Mouse (Mus musculus): Measurements from ENCODE around the gene Ckb. TPM values are rescaled to one million over a fixed set of nuclear protein-coding genes. Genes with fewer than 3 reads are reported as not detected.
"Not testable (repeated sequence)": the region's sequence is repeated elsewhere in the genome, so short reads cannot be mapped to it uniquely, and the experiment has no call there.

Gene Ckb
- total RNA-seq (2014; fragmentation: Nextera tagmentation) (0.83 TPM in 1 of 2 replicates, not detected in the other), total RNA-seq (2017) (0.11 TPM in 1 of 2 replicates, not detected in the other), polyA plus RNA-seq (2012) (not detected in 2 replicates)

DNA sequence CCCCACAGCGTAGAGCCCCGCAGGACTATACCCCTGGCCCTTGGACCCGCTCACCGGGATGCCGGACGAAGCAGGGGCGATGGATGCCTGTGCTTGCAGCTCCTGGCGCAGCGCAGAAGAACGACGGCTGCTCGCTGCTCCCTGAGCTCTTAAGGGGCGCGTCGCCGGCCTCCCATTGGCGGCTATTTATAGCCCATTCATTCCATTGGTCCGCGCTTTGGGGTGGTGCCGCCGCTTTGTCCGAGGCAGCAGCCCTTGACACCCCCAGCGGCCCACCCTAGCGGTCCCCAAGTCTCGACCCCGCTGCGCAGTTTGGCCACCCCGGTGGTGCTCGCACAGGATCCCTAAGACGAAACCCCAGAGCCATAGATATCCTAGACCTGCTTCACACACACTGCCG lies at the start of gene Ckb:
Ckb (minus strand) TSS at position 163 of the 400 bp plus-strand sequence.
- H3K27me3 ChIP-seq (ENCODE audit: insufficient read depth, low read length): peaks cover 54% of the 10 kb centered on the region
- ATAC-seq (ENCODE audit: extremely low read depth, insufficient number of reproducible peaks, low FRiP score, poor library complexity, severe bottlenecking): no peak

GRCm38 (mm10) chr12:111720222-111720621 lies 48.1 kb upstream of the Ckb start:
- Histone ChIP-seq H3K4me3 (ENCODE audit: low read depth, low read length) (no peak overlapping the region), H3K9me3 (replicated peaks) (0 out of 2 replicates have a peak, but pooled peaks cover 3% of the 10 kb centered on the region), H3K4me1 (ENCODE audit: insufficient read depth, low read depth, low read length) (peaks cover 13% of the 10 kb centered on the region), H3K36me3 (replicated peaks) (peaks cover 75% of the 10 kb centered on the region), H3K27me3 (ENCODE audit: insufficient read depth, low read length) (no peaks in the 10 kb centered on the region)
- TF ChIP-seq POLR2AphosphoS5 (IDR thresholded peaks at IDR 0.05; ENCODE audit: insufficient replicate concordance, low read depth, low read length) (no peak), GATA1 (IDR thresholded peaks at IDR 0.05; ENCODE audit: borderline replicate concordance, low read length) (no peak), TAL1 (conservative IDR thresholded peaks at IDR 0.05; ENCODE audit: low read depth, low read length) (no peak), CTCF (IDR thresholded peaks at IDR 0.05; ENCODE audit: low read depth, low read length) (no peak), GATA2 (IDR thresholded peaks at IDR 0.05; ENCODE audit: borderline replicate concordance, low read depth, low read length) (no peak)
- ATAC-seq (ENCODE audit: extremely low read depth, insufficient number of reproducible peaks, low FRiP score, poor library complexity, severe bottlenecking): no peak
- no peak for DNase-seq (ENCODE audit: low spot score)

More for the DNA sequence above, at the start of gene Ckb:
- DNase-seq (ENCODE audit: low spot score): no peak
- Histone ChIP-seq H3K9me3 (replicated peaks) (peaks cover 19% of the 10 kb centered on the region), H3K4me1 (ENCODE audit: insufficient read depth, low read depth, low read length) (peaks cover 38% of the 10 kb centered on the region), H3K36me3 (replicated peaks) (peaks cover 3% of the 10 kb centered on the region), H3K4me3 (ENCODE audit: low read depth, low read length) (no peak within 1 kb of the TSS)
- no peak for TF ChIP-seq GATA2 (IDR thresholded peaks at IDR 0.05; ENCODE audit: borderline replicate concordance, low read depth, low read length)

DNA sequence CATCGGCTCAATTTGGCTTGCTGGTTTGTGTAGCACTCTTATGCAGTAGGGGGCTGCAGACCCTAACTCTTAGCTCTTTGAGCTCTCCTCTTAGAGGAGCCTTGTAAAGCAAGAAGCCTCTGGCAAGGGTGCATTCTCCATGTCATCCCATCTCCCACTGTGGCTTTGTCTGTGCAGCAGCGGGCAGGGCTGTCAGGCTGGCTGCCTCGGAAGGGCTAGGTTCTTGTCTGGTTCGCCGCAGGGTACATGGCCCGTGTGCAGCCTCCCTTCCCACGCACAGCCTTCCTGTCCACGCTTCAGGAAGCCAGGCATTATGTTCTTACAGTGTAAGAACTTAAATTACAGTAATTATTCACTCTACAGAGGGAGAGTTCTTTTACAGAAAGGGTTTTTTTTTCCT lies 46.5 kb upstream of the Ckb start:
- H3K4me1 ChIP-seq (ENCODE audit: insufficient read depth, low read depth, low read length): peaks cover 28% of the 10 kb centered on the region
- DNase-seq (ENCODE audit: low spot score) (no peak), ATAC-seq (ENCODE audit: extremely low read depth, insufficient number of reproducible peaks, low FRiP score, poor library complexity, severe bottlenecking) (no peak)
- 0 out of 2 replicates have a peak, but pooled peaks cover 3% of the 10 kb centered on the region for H3K9me3 ChIP-seq (replicated peaks)
- H3K4me3 ChIP-seq (ENCODE audit: low read depth, low read length): no peak overlapping the region
- TF ChIP-seq CTCF (IDR thresholded peaks at IDR 0.05; ENCODE audit: low read depth, low read length) (no peak), GATA2 (IDR thresholded peaks at IDR 0.05; ENCODE audit: borderline replicate concordance, low read depth, low read length) (no peak), GATA1 (IDR thresholded peaks at IDR 0.05; ENCODE audit: borderline replicate concordance, low read length) (no peak), POLR2AphosphoS5 (IDR thresholded peaks at IDR 0.05; ENCODE audit: insufficient replicate concordance, low read depth, low read length) (no peak), TAL1 (conservative IDR thresholded peaks at IDR 0.05; ENCODE audit: low read depth, low read length) (no peak)
- H3K27me3 ChIP-seq (ENCODE audit: insufficient read depth, low read length): no peaks in the 10 kb centered on the region
- peaks cover 68% of the 10 kb centered on the region for H3K36me3 ChIP-seq (replicated peaks)

DNA sequence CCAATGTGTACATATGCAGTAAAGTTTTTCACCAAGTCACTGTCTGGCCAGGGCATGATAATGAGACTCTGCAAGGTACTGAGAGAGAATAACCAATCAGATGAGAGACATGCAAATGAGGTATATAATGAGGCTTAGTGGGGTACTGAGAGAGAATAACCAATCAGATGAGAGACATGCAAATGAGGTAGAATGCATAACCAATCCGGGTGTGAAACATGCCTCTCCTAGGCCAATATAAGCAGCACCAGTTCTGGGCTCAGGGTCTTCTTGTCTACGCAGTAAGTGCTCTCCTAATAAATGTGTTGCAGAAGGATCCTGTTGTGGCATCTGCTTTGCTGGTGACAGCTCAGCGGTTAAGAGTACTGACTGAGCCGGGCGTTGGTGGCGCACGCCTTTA lies 44.4 kb upstream of the Ckb start:
- Histone ChIP-seq H3K4me3 (ENCODE audit: low read depth, low read length) (no peak overlapping the region), H3K36me3 (replicated peaks) (peaks cover 56% of the 10 kb centered on the region), H3K9me3 (replicated peaks) (0 out of 2 replicates have a peak, but pooled peaks cover 3% of the 10 kb centered on the region), H3K27me3 (ENCODE audit: insufficient read depth, low read length) (no peaks in the 10 kb centered on the region), H3K4me1 (ENCODE audit: insufficient read depth, low read depth, low read length) (peaks cover 37% of the 10 kb centered on the region)
- ATAC-seq (ENCODE audit: extremely low read depth, insufficient number of reproducible peaks, low FRiP score, poor library complexity, severe bottlenecking) (no peak), DNase-seq (ENCODE audit: low spot score) (no peak)
- TF ChIP-seq GATA1 (IDR thresholded peaks at IDR 0.05; ENCODE audit: borderline replicate concordance, low read length): no peak
- TF ChIP-seq GATA2 (IDR thresholded peaks at IDR 0.05; ENCODE audit: borderline replicate concordance, low read depth, low read length): no peak
- no peak for TF ChIP-seq CTCF (IDR thresholded peaks at IDR 0.05; ENCODE audit: low read depth, low read length)
- TF ChIP-seq TAL1 (conservative IDR thresholded peaks at IDR 0.05; ENCODE audit: low read depth, low read length): no peak
- TF ChIP-seq POLR2AphosphoS5 (IDR thresholded peaks at IDR 0.05; ENCODE audit: insufficient replicate concordance, low read depth, low read length): no peak

GRCm38 (mm10) chr12:111713880-111714279 lies 41.7 kb upstream of the Ckb start:
- Histone ChIP-seq H3K4me3 (ENCODE audit: low read depth, low read length) (peak overlapping the region; percentile 85), H3K4me1 (ENCODE audit: insufficient read depth, low read depth, low read length) (peaks cover 50% of the 10 kb centered on the region), H3K36me3 (replicated peaks) (peaks cover 61% of the 10 kb centered on the region)
- H3K27me3 ChIP-seq (ENCODE audit: insufficient read depth, low read length); H3K9me3 ChIP-seq (replicated peaks); ATAC-seq (ENCODE audit: extremely low read depth, insufficient number of reproducible peaks, low FRiP score, poor library complexity, severe bottlenecking); DNase-seq (ENCODE audit: low spot score): not testable (repeated sequence)

DNA sequence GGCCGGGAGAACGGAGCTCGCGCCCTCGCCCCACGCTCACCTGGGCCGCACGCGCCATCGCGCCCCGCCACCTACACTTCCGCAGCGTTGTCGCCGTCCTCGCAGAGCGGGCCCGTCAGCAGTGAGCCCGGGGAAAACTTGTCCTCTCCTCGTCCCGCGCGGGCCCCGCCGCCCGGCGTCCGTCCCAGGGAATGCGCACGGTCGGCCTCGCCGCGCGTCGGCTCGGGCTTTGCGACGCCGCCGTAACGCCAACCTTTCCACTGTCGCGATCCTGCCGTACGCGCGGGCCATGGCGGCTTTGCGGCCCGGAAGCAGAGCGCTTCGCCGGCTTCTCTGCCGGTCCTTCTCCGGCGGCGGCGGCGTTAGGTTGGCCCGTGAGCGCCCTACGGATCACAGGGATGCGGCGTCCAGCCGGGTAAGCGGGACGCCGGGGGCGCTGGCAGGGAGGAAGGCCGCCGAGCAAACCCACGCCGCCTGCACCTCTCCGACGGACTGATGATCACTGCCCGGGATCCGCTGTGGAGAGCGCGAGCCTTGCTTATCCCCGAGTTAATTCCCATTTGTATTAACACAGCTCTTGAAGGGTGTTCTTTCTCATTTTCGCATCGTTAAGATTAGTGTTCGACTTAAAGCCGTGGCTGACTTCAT lies 41.0 kb upstream of the Ckb start, which contains the start of the genes Bag5 and Apopt1:
Bag5 (minus strand) TSS at position 254 of the 648 bp plus-strand sequence.
Apopt1 (plus strand) TSS at position 258 of the 648 bp plus-strand sequence.
- DNase-seq (ENCODE audit: low spot score): peak; percentile 97
- ATAC-seq (ENCODE audit: extremely low read depth, insufficient number of reproducible peaks, low FRiP score, poor library complexity, severe bottlenecking): peak; percentile 59

More for the DNA sequence above, 41.0 kb upstream of the Ckb start, which contains the start of the genes Bag5 and Apopt1:
- no peaks in the 10 kb centered on the region for H3K27me3 ChIP-seq (ENCODE audit: insufficient read depth, low read length)
- TF ChIP-seq GATA1 (IDR thresholded peaks at IDR 0.05; ENCODE audit: borderline replicate concordance, low read length) (no peak), GATA2 (IDR thresholded peaks at IDR 0.05; ENCODE audit: borderline replicate concordance, low read depth, low read length) (no peak), TAL1 (conservative IDR thresholded peaks at IDR 0.05; ENCODE audit: low read depth, low read length) (no peak), POLR2AphosphoS5 (IDR thresholded peaks at IDR 0.05; ENCODE audit: insufficient replicate concordance, low read depth, low read length) (no peak), CTCF (IDR thresholded peaks at IDR 0.05; ENCODE audit: low read depth, low read length) (no peak)
- H3K4me1 ChIP-seq (ENCODE audit: insufficient read depth, low read depth, low read length): peaks cover 47% of the 10 kb centered on the region
- peaks cover 62% of the 10 kb centered on the region for H3K36me3 ChIP-seq (replicated peaks)
- 0 out of 2 replicates have a peak, but pooled peaks cover 3% of the 10 kb centered on the region for H3K9me3 ChIP-seq (replicated peaks)
- H3K4me3 ChIP-seq (ENCODE audit: low read depth, low read length): peak within 1 kb of the TSS; percentile 85
